Mouse (Mus musculus): Measurements from ENCODE around the gene Parp9. TPM values are rescaled to one million over a fixed set of nuclear protein-coding genes. Genes with fewer than 3 reads are reported as not detected.
"Not testable (repeated sequence)": the region's sequence is repeated elsewhere in the genome, so short reads cannot be mapped to it uniquely, and the experiment has no call there.

Parp9 gene
- polyA plus RNA-seq, 1 experiment from 2014 or later = 4.2 TPM

- H3K4me3 ChIP-seq (ENCODE audit: low read depth, low read length) = no peak overlapping the region
- no peaks in the 10 kb centered on the region for H3K27me3 ChIP-seq (ENCODE audit: control insufficient read depth, insufficient read depth, low read length)
- no peaks in the 10 kb centered on the region for H3K4me1 ChIP-seq (replicated peaks; ENCODE audit: control insufficient read depth, insufficient read depth, low read length)
- ATAC-seq (replicated peaks; ENCODE audit: low FRiP score) = no peak
- no peaks in the 10 kb centered on the region for H3K36me3 ChIP-seq (ENCODE audit: control insufficient read depth, insufficient read depth, low read length)
- no peaks in the 10 kb centered on the region for H3K9me3 ChIP-seq (ENCODE audit: control insufficient read depth, low read length)
- WGBS = 92% methylated on average over 3 of the region's 3 CpGs
- no peak overlapping the region for H3K4me2 ChIP-seq (ENCODE audit: low read depth, low read length, severe bottlenecking)
- DNase-seq (ENCODE audit: low spot score) = no peak
- no peak overlapping the region for H3K9ac ChIP-seq (ENCODE audit: low read length)
- H3K27ac ChIP-seq (ENCODE audit: low read depth, low read length) = no peak overlapping the region
Observed at GRCm38 (mm10) chr16:35993316-35993715, 55.0 kb downstream of the Parp9 start.

DNA sequence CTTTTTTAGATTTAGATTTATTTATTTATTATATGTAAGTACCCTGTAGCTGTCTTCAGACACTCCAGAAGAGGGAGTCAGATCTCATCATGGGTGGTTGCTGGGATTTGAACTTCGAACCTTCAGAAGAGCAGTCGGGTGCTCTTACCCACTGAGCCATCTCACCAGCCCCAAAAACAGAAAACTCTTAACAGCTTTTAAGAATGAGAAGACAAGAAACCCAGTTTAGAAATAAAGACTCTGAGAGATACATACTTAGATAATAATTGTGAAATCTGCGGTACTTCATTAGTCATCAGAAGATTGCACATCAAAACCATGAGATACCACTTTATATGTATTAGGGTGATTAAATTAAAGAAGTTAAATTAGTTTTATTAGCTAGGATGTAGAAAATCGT is 60.6 kb downstream of the Parp9 start:
- WGBS = 92% methylated on average over 4 of the region's 4 CpGs
- not testable (repeated sequence) for H3K27me3 ChIP-seq (ENCODE audit: control insufficient read depth, insufficient read depth, low read length); H3K9ac ChIP-seq (ENCODE audit: low read length); H3K36me3 ChIP-seq (ENCODE audit: control insufficient read depth, insufficient read depth, low read length); H3K9me3 ChIP-seq (ENCODE audit: control insufficient read depth, low read length); H3K27ac ChIP-seq (ENCODE audit: low read depth, low read length); ATAC-seq (replicated peaks; ENCODE audit: low FRiP score); DNase-seq (ENCODE audit: low spot score); H3K4me1 ChIP-seq (replicated peaks; ENCODE audit: control insufficient read depth, insufficient read depth, low read length); H3K4me2 ChIP-seq (ENCODE audit: low read depth, low read length, severe bottlenecking); H3K4me3 ChIP-seq (ENCODE audit: low read depth, low read length)

DNA sequence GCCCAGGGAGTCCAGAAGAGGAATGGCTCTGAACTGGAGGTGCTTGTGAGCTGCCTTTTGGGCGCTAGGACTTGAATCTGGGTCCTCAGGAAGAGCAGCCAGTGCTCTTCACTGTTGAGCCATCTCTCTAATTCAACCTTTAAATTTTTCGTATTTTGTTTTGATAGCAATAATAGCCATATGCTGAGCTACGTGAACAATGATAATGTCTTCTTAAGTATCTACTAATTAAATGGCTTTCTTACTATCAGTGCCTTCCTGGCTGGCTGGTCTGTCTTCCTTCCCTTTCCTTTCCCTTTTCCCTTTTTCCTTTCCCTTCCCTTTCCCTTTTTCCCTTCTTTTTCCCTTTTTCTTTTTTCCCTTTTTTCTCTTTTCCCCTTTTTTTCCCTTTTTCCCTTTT is 70.1 kb downstream of the Parp9 start:
- no peak for ATAC-seq (replicated peaks; ENCODE audit: low FRiP score)
- 97% methylated on average over 3 of the region's 3 CpGs for WGBS
- H3K4me1 ChIP-seq (replicated peaks; ENCODE audit: control insufficient read depth, insufficient read depth, low read length) = no peaks in the 10 kb centered on the region
- no peaks in the 10 kb centered on the region for H3K36me3 ChIP-seq (ENCODE audit: control insufficient read depth, insufficient read depth, low read length)
- H3K4me2 ChIP-seq (ENCODE audit: low read depth, low read length, severe bottlenecking) = no peak overlapping the region
- H3K4me3 ChIP-seq (ENCODE audit: low read depth, low read length) = no peak overlapping the region
- DNase-seq (ENCODE audit: low spot score) = no peak
- H3K27ac ChIP-seq (ENCODE audit: low read depth, low read length) = no peak overlapping the region
- H3K9me3 ChIP-seq (ENCODE audit: control insufficient read depth, low read length) = no peaks in the 10 kb centered on the region
- no peaks in the 10 kb centered on the region for H3K27me3 ChIP-seq (ENCODE audit: control insufficient read depth, insufficient read depth, low read length)
- no peak overlapping the region for H3K9ac ChIP-seq (ENCODE audit: low read length)

DNA sequence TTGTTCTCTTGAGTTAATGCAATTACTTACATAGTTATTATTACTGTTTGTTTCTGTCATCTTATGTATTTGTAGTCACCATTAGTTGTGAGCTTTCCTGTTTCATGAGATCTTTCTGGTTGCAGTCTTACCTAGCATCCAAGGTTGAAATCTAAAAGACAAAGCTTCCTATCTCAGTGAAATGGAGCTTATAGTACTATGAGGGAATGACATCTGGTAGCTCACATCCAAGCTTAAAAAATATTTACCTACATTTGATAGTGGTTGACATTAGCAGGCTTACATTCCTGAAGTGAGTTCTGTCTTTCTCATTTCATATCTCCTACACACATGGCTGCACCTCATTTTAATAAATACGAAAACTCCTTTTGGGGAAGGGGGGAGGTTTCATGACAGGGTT is 78.1 kb downstream of the Parp9 start:
- Histone ChIP-seq H3K4me1 (replicated peaks; ENCODE audit: control insufficient read depth, insufficient read depth, low read length) (no peaks in the 10 kb centered on the region), H3K27me3 (ENCODE audit: control insufficient read depth, insufficient read depth, low read length) (no peaks in the 10 kb centered on the region), H3K4me3 (ENCODE audit: low read depth, low read length) (no peak overlapping the region), H3K36me3 (ENCODE audit: control insufficient read depth, insufficient read depth, low read length) (no peaks in the 10 kb centered on the region; the same call in 1 of the 2 replicates), H3K9ac (ENCODE audit: low read length) (no peak overlapping the region), H3K27ac (ENCODE audit: low read depth, low read length) (no peak overlapping the region), H3K9me3 (ENCODE audit: control insufficient read depth, low read length) (no peaks in the 10 kb centered on the region), H3K4me2 (ENCODE audit: low read depth, low read length, severe bottlenecking) (no peak overlapping the region)
- 88% methylated on average over 1 of the region's 1 CpGs for WGBS
- DNase-seq (ENCODE audit: low spot score) = no peak
- no peak for ATAC-seq (replicated peaks; ENCODE audit: low FRiP score)

Other genes with a start within 250 kb of the Parp9 start
- gene Dirc2, start 169.1 kb upstream of the Parp9 start, polyA plus RNA-seq (2014; fragmentation: Nextera tagmentation; extraction: Ambion mirVana) = 13.9 and 16.2 TPM in 2 replicates
- 24.2 and 25.3 TPM in 2 replicates for gene Hspbap1, start 168.1 kb upstream of the Parp9 start, polyA plus RNA-seq (2014; fragmentation: Nextera tagmentation; extraction: Ambion mirVana)
- 0.12 and 0.45 TPM in 2 replicates for gene Parp14, start 66.9 kb upstream of the Parp9 start, polyA plus RNA-seq (2014; fragmentation: Nextera tagmentation; extraction: Ambion mirVana)
- 5.7 and 6.2 TPM in 2 replicates for gene Dtx3l, start 681 bp downstream of the Parp9 start, polyA plus RNA-seq (2014; fragmentation: Nextera tagmentation; extraction: Ambion mirVana)
- 84.9 and 86.5 TPM in 2 replicates for gene Kpna1, start 40.3 kb downstream of the Parp9 start, polyA plus RNA-seq (2014; fragmentation: Nextera tagmentation; extraction: Ambion mirVana)
- gene Wdr5b, start 102.7 kb downstream of the Parp9 start, polyA plus RNA-seq (2014; fragmentation: Nextera tagmentation; extraction: Ambion mirVana) = 11.6 and 12.5 TPM in 2 replicates
- 307 and 308 TPM in 2 replicates for gene Fam162a, start 133.1 kb downstream of the Parp9 start, polyA plus RNA-seq (2014; fragmentation: Nextera tagmentation; extraction: Ambion mirVana)
- 86.6 and 93.6 TPM in 2 replicates for gene Ccdc58, start 133.2 kb downstream of the Parp9 start, polyA plus RNA-seq (2014; fragmentation: Nextera tagmentation; extraction: Ambion mirVana)
- gene Csta1, start 192.8 kb downstream of the Parp9 start, polyA plus RNA-seq (2014; fragmentation: Nextera tagmentation; extraction: Ambion mirVana) = not detected in 2 replicates
- gene Stfa2l1, start 218.3 kb downstream of the Parp9 start, polyA plus RNA-seq (2014; fragmentation: Nextera tagmentation; extraction: Ambion mirVana) = 0.90 TPM in 1 of 2 replicates, not detected in the other
- gene Gm5483, start 245.7 kb downstream of the Parp9 start, polyA plus RNA-seq (2014; fragmentation: Nextera tagmentation; extraction: Ambion mirVana) = 1.5 TPM in 1 of 2 replicates, not detected in the other